Mouse (Mus musculus): Measurements from ENCODE around the gene Relb.

The Relb gene

DNA sequence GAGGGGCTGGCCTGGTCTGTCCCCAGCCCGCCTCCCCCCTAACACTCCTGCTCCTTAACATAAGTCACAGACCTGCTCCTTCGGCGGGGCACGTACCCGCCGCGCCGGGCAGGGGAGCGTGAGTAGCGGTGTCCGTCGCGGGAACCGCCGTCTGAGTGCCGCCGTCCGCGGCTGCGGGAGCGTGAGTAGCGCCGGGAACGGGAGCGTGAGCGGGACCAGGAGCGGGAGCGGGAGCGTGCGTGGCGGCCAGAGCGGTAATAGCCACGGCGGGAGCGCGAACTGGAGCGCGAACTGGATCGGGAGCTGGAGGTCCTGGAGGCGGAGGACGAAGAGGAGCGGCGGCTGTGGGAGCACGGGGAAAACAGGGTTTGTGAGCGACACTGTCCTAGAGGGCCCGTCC is 43.0 kb downstream of the Relb start:
- DNase-seq (ENCODE audit: low read depth, low spot score), result no peak

- no peak for DNase-seq (ENCODE audit: low read depth, low spot score)
These were observed 48.6 kb downstream of the Relb start for GRCm38 (mm10) chr7:19580634-19581033.

DNA sequence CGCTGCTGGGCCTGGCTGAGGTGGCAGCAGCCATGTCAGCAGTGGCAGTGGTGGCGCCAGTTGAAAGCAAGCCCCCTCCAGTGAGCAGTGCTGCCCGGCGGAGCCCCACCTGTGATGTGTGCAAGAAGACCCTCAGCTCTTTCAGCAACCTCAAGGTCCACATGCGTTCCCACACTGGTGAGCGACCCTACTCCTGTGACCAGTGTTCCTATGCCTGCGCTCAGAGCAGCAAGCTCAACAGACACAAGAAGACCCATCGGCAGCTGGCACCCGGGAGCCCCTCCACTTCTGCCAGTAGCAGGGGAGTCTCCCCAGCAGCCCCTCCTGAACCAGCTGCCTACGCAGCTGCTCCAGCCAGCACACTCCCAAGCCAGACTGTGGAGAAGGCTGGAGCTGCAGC is 49.5 kb downstream of the Relb start:
- no peak for DNase-seq (ENCODE audit: low read depth, low spot score)

- DNase-seq (ENCODE audit: low read depth, low spot score), result no peak
These were observed 50.8 kb downstream of the Relb start for GRCm38 (mm10) chr7:19578436-19578835.

- no peak for DNase-seq (ENCODE audit: low read depth, low spot score)
These were observed 51.3 kb downstream of the Relb start for GRCm38 (mm10) chr7:19577877-19578414.

DNA sequence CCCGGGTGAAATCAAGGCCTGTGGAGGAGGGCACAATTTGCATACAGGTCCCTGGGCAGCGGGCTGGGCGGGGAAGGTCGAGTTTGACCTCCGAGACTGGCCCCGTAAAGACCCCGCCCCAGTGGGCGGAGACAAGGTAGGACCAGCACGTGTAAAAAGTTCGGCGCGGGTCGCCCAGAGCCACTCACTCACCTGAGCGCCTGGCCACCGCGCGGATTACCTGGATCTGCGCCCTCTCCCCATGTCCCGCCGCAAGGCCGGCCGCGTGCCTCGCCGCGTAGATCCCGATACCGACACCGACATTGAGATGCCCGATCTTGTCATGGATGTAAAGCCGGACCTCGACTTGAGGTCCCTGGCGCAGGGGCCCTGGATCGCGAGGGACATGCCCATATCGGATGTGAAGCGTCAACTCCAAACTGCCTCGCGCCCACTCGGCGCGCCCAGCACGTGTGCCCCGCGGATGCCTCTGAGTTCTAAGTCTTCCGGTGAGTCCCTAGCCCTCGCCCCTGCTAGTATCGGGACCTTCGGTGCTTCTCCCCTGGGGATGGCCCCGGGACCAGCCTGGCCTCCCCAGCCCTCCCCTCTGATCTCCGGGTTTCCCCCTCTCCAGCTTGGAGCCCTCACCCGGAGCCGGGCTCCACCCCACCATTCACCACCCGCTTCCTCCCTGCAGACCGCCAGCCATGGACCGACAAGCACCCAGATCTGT is 51.9 kb downstream of the Relb start, which contains the start of the genes Zfp296 and Gemin7:
TSS of gene Zfp296 (plus strand) at position 147 of the 712 bp plus-strand sequence.
TSS of gene Gemin7 (minus strand) at position 455 of the 712 bp plus-strand sequence.
- no peak for DNase-seq (ENCODE audit: low read depth, low spot score)

- no peak for DNase-seq (ENCODE audit: low read depth, low spot score)
These were observed 53.7 kb downstream of the Relb start for GRCm38 (mm10) chr7:19575559-19575958.

GRCm38 (mm10) chr7:19573776-19574140 is 55.5 kb downstream of the Relb start:
- no peak for DNase-seq (ENCODE audit: low read depth, low spot score)

- DNase-seq (ENCODE audit: low read depth, low spot score), result peak; percentile 75
These were observed 56.1 kb downstream of the Relb start for GRCm38 (mm10) chr7:19572926-19573775.

DNA sequence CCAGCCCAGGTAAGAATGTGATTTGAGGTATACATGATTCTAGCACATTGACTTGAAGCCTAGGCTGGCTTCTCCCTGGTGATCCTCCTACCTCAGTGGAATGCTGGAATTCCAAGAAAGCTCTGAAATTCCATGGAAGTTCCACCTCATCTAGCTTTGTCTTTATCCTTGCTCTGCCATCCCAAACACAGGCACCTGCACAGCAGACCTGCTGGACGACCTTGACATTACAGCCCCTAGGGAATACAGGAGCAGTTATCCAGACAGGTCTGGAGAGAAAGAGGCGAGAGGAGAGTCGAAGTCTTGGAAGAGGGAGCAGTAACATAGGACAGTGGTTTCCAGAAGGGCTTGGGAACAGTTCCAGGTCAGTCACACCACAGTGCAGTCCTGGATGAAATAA is 59.6 kb downstream of the Relb start:
- no peak for DNase-seq (ENCODE audit: low read depth, low spot score)

DNA sequence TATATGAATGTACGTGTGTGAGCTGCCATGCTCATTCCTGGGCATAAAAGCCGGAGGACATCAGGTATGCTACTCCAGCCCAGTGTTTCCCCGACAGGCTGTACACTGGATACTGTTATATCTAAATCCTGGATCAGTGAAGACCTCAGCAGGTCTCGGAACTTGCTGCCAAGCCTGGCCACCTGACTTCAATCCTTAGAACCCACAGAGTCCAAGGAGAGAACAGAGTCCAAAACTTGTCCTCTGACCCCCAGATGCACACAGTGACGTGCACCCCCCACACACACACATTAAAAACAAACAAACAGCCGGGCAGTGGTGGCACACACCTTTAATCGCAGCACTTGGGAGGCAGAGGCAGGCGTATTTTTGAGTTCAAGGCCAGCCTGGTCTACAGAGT is 61.8 kb downstream of the Relb start:
- DNase-seq (ENCODE audit: low read depth, low spot score), result no peak

- DNase-seq (ENCODE audit: low read depth, low spot score), result no peak
These were observed 63.4 kb downstream of the Relb start for GRCm38 (mm10) chr7:19565803-19566202.

DNA sequence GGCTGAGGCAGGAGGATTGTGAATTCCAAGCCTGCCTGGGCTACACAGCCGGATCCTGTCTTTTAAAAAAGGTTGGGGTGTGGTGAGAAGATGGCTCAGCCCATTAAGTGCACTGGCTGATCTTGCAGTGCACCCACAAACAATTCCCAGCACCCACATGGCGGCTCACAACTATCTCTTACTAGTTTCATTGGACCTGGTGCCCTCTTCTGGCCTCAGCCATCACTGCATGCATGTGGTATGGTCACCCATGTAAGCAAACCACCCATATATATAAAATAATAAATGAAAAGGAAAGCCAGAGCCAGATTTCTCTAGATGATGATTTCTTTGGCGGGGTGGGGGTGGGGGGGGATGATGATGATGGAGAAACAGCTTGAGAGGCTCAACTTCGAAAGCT is 64.8 kb downstream of the Relb start:
- no peak for DNase-seq (ENCODE audit: low read depth, low spot score)

GRCm38 (mm10) chr7:19563884-19564283 is 65.4 kb downstream of the Relb start:
- no peak for DNase-seq (ENCODE audit: low read depth, low spot score)

GRCm38 (mm10) chr7:19562643-19563410 is 66.4 kb downstream of the Relb start, which contains the start of gene Ppp1r37:
Ppp1r37 (minus strand) TSS chr7:19563076.
- no peak for DNase-seq (ENCODE audit: low read depth, low spot score)

DNA sequence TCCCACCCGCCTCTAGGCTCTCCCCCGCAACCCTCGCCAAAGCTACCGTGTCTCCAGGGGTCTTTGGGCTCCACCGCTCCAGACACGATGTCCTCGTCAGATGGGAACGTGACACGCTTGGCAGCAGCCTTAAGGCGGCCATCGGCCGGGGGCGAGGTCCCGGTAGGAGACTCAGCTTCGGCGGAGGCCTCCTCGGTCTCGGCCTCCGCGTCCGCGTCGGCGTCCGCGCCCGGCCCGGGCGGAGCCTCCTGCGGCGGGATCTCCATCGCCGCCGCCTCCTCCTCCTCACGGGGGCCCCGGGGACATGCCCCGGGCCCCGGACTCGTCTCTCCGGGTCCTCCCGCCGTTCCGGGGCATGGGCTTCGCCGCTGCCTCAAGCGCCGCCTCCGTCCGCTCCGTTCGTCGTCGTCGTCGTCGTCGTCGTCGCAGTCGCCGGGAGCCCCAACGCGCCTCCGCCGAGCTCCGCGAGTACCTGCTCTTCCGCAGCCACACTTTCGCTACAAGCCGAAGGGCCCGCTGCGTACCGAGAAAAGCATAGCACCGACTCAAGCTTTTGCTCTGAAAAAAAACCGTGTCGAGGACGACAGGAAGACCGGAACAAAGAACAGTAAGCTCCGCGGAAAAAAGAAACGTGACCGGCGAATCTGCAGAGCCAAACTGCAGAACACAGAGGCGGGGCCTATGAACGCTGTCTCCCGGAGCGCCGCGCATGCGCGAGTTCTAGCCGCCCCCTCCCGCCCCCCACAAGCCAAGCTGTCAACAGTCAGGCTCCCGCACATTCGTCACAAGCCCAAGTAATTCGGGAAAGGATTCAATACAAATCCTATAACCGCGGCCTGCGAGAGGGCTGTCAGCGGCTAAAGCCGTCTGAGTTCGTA is 67.2 kb downstream of the Relb start:
- DNase-seq (ENCODE audit: low read depth, low spot score), result peak; percentile 92

DNA sequence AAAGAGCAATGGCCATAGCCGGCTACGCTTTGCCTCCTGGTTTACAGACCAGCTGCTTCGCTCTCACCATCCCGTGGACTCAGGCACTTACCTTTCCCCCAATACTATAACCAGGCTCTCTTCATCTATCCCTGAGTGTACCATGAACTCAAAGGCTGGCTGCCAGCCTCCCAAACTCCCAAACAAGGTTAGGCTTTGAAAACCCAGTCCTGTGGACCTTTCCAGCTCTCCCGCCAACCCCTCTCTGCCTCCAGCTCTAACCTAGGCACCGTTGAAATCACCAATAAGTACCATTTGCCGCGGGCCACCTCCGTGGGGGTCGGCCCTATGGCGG is 67.8 kb downstream of the Relb start:
- DNase-seq (ENCODE audit: low read depth, low spot score), result no peak

- DNase-seq (ENCODE audit: low read depth, low spot score), result no peak
These were observed 68.6 kb downstream of the Relb start for GRCm38 (mm10) chr7:19560491-19561260.

DNA sequence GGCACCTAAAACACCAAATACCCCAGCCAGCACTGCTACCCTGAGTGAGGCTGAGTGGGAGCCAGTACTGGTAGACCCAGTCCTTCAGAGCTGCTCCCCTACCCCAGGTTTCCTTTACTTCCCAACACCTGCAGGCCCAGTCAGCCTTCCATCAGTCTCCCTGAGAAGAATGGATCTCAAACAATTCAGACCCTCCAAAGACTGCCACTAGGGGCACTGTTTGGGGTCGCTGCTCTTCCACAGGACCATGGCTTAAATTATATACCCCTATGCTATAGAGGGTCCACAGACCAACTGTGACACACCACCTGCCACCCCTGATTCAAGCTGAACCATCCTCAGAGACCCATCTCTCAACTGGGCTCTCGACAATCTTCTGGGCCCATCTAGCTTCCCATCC is 70.3 kb downstream of the Relb start:
- DNase-seq (ENCODE audit: low read depth, low spot score), result no peak
